Comparison of ENCODE assay signal across 15 mouse cellular contexts in genomic region chr10:12852416-12853195, GRCm38 (mm10). TPM values are rescaled to one million over a fixed set of nuclear protein-coding genes. Genes with fewer than 3 reads are reported as not detected.
DNase-seq lines count a peak whose midpoint lies in the region; ATAC-seq and TF ChIP-seq lines count a peak whose summit lies in the region.
"Had no signal": no experiment of that assay in that cellular context is flagged by ENCODE, and none has a peak within 500 bp of the region (broad histone marks: within the 10 kb centered on the region; RNA-seq: fewer than 3 reads in every experiment).

No protein-coding gene starts in this region.

- TF ChIP-seq POLR2A in kidney, adult 2 months (IDR thresholded peaks at IDR 0.05; ENCODE audit: low read depth, low read length), result no peak

- 0 out of 2 replicates have a peak overlapping the region, but pooled peaks have one; percentile 13 for H3K4me2 ChIP-seq in liver, embryonic 15.5 days
- H3K4me2 ChIP-seq: embryonic facial prominence, embryonic 13.5 days; hindbrain, embryonic 13.5 days; limb, embryonic 15.5 days; midbrain, embryonic 13.5 days had no signal

- no peak overlapping the region for H3K4me3 ChIP-seq in kidney, adult 2 months (ENCODE audit: insufficient read depth, low read depth, low read length)
- no peak overlapping the region for H3K4me3 ChIP-seq in liver, embryonic 15.5 days (replicated peaks)
- H3K4me3 ChIP-seq: embryonic facial prominence, embryonic 13.5 days; forebrain, embryonic 10.5 days; hindbrain, embryonic 13.5 days; limb, embryonic 15.5 days; midbrain, embryonic 13.5 days had no signal

- DNase-seq in frontal cortex, adult 2 months (ENCODE audit: extremely low spot score in 1 of 2, low spot score in 1 of 2), result no peak
- peak; percentile 49 to 51 for DNase-seq in adrenal gland, postnatal 36 days
- DNase-seq in kidney, adult 2 months, result peak; percentile 62
- DNase-seq in right cerebral cortex, postnatal 4 days, result no peak
- no peak for DNase-seq in cerebellum, postnatal 25 days
- no peak for DNase-seq in layer of hippocampus, postnatal 14 days (ENCODE audit: low spot score in 2 of 2)
- DNase-seq: cerebellum, adult 11-12 months; lung, postnatal 4 days had no signal

- no peaks in the 10 kb centered on the region for H3K27me3 ChIP-seq in kidney, adult 2 months (replicated peaks; ENCODE audit: control insufficient read depth, insufficient read depth, low read length)
- H3K27me3 ChIP-seq in liver, embryonic 15.5 days, result no peaks in the 10 kb centered on the region
- H3K27me3 ChIP-seq: embryonic facial prominence, embryonic 13.5 days; hindbrain, embryonic 13.5 days; limb, embryonic 15.5 days; midbrain, embryonic 13.5 days had no signal

- TF ChIP-seq CTCF in kidney, adult 2 months (conservative IDR thresholded peaks at IDR 0.05; ENCODE audit: insufficient read depth, insufficient read length, low read depth, low read length), result no peak

- peak overlapping the region; percentile 88 for H3K27ac ChIP-seq in kidney, adult 2 months (ENCODE audit: insufficient read depth, low read depth, low read length)
- H3K27ac ChIP-seq in liver, embryonic 15.5 days (replicated peaks), result no peak overlapping the region
- H3K27ac ChIP-seq: embryonic facial prominence, embryonic 13.5 days; forebrain, embryonic 10.5 days; hindbrain, embryonic 13.5 days; limb, embryonic 15.5 days; midbrain, embryonic 13.5 days had no signal

- peaks cover 17% of the 10 kb centered on the region for H3K4me1 ChIP-seq in kidney, adult 2 months (ENCODE audit: control insufficient read depth, insufficient read depth, low read length)
- peaks cover 4% of the 10 kb centered on the region; the same call in 1 of the 2 replicates for H3K4me1 ChIP-seq in liver, embryonic 15.5 days (replicated peaks)
- H3K4me1 ChIP-seq: midbrain, embryonic 13.5 days had no signal

- H3K9me3 ChIP-seq in liver, embryonic 15.5 days (replicated peaks), result no peaks in the 10 kb centered on the region
- H3K9me3 ChIP-seq: embryonic facial prominence, embryonic 13.5 days; forebrain, embryonic 10.5 days; hindbrain, embryonic 13.5 days; limb, embryonic 15.5 days; midbrain, embryonic 13.5 days had no signal

- peak; percentile 41; the same call in 1 of the 2 replicates for ATAC-seq in frontal cortex, adult (ENCODE audit: low TSS enrichment)
- ATAC-seq in liver, embryonic 15.5 days (ENCODE audit: insufficient read depth), result no peak
- ATAC-seq: midbrain, embryonic 13.5 days had no signal

- no peak overlapping the region for H3K9ac ChIP-seq in liver, embryonic 15.5 days
- H3K9ac ChIP-seq: embryonic facial prominence, embryonic 13.5 days; hindbrain, embryonic 13.5 days; limb, embryonic 15.5 days; midbrain, embryonic 13.5 days had no signal

- H3K36me3 ChIP-seq in kidney, adult 2 months (ENCODE audit: control insufficient read depth, insufficient read depth, low read length), result no peaks in the 10 kb centered on the region
- no peaks in the 10 kb centered on the region for H3K36me3 ChIP-seq in liver, embryonic 15.5 days (replicated peaks)
- H3K36me3 ChIP-seq: embryonic facial prominence, embryonic 13.5 days; hindbrain, embryonic 13.5 days; limb, embryonic 15.5 days; midbrain, embryonic 13.5 days had no signal

- WGBS in kidney, adult 2 months, result 56% methylated on average over 15 of the region's 15 CpGs
- WGBS in liver, embryonic 15.5 days (ENCODE audit: insufficient replicate concordance), result 77% methylated on average over 15 of the region's 15 CpGs

RNA-seq across cellular contexts. Expression of gene Utrn, which starts 16.6 kb away (rescaled TPM):
- polyA plus RNA-seq in frontal cortex, adult 2 months (2012; rRNA removed), result 28.0 and 29.9 TPM in 2 replicates
- total RNA-seq in adrenal gland, postnatal 36 days (2021), result 100 to 1,000 TPM in 1 of 2 experiments, 10 to 100 TPM in 1; 98.5 to 102 TPM
- polyA plus RNA-seq in kidney, adult 2 months (2012; rRNA removed), result 20.8 and 21.1 TPM in 2 replicates
- 8.2 and 10.0 TPM in 2 replicates for polyA plus RNA-seq in liver, embryonic 15.5 days (2015; fragmentation: Nextera tagmentation; extraction: Ambion mirVana)
- 10 to 100 TPM; 35.6 to 40.3 TPM for total RNA-seq in layer of hippocampus, postnatal 14 days (2021)

Comparison
In these comparisons a context has a peak if more than half of its experiments do, and no peak if none do; other contexts are left out.
1. DNase-seq: peak in adrenal gland, postnatal 36 days (2 of 2) and kidney, adult 2 months (single experiment); none in frontal cortex, adult 2 months (0 of 2), right cerebral cortex, postnatal 4 days (single experiment), cerebellum, postnatal 25 days (0 of 2) and layer of hippocampus, postnatal 14 days (0 of 2).